Mouse (Mus musculus): ENCODE data around the gene Slc2a13.
A peak's percentile ranks its signal among the peaks of the same experiment; 100 is the strongest.

Slc2a13 gene

DNA sequence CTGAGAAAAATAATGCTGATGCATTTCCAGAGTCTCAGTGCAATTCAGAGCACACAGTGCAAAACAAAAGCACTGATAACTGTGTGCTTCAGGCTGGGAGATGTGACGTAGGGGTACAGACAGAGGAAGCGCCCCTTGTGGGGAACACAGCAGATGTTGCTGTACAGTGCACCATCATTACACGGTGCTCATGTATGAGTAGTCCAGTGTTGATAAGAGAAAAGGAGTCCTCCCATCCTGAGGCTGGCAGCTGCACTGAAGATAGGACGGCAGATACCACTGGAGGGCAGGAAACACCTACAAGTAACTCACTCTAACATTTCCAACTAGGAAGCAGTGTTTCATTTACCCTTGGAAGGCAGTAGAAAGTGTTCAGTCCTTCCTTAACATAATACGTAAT lies 312.5 kb downstream of the Slc2a13 start:
- DNase-seq = no peak

DNA sequence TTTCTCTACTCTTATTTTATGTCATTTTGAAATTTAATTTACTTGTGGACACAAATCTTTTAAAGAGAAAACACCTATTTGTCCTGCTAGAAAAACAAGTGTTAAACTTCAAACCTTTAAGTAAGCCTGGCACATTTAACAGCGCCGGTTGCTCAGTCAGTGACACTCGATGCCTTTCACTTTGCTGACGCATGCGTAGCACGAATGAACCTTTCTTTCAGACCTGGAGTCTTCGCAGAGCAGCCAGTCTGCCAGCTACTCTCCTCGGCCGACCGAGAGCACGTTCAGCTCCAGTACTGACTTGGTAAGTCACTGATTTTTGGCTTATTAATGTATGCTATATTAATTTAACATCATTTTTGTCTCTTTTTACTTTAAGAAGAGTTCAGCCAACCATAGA lies 315.9 kb downstream of the Slc2a13 start:
- DNase-seq = peak; percentile 10

DNA sequence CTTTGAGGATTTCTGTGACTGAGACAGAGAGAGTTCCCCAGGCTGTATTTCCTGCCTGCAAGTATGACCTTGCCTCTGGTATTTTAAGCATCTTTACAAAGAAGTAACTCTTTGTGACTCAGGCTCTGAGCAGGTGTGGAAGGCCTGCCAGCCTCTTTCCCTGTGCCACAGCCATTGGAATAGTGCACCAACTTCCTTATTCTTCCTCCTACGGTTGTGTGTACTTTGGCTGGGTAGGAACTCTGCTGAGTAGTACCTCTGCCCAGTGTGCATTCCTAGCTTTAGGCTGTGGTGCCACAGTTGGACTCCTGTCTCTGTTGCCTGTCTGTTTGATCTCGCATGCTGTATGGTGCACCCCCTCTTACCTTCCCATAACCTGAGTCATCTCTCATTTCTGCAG lies 317.8 kb downstream of the Slc2a13 start:
- DNase-seq = no peak

DNA sequence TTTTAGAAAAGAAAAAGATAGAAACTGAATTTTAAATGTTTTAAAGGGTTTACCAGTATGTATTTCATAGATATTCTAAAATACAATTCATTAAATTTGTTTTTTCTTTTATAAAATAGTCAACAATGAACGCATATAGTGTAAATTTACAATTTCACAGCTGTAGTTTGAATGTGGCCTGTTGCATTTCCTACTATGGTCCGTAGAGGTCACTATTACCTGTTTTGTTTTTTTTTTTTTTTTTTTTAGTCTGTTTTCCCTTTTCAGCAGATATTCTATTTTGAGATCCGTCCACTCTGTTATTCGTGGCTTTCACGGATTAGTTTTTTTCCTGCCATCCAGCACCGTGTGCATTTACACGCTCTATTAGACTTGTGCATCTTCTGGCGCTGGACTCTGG lies 320.1 kb downstream of the Slc2a13 start:
- peak; percentile 7 for DNase-seq

DNA sequence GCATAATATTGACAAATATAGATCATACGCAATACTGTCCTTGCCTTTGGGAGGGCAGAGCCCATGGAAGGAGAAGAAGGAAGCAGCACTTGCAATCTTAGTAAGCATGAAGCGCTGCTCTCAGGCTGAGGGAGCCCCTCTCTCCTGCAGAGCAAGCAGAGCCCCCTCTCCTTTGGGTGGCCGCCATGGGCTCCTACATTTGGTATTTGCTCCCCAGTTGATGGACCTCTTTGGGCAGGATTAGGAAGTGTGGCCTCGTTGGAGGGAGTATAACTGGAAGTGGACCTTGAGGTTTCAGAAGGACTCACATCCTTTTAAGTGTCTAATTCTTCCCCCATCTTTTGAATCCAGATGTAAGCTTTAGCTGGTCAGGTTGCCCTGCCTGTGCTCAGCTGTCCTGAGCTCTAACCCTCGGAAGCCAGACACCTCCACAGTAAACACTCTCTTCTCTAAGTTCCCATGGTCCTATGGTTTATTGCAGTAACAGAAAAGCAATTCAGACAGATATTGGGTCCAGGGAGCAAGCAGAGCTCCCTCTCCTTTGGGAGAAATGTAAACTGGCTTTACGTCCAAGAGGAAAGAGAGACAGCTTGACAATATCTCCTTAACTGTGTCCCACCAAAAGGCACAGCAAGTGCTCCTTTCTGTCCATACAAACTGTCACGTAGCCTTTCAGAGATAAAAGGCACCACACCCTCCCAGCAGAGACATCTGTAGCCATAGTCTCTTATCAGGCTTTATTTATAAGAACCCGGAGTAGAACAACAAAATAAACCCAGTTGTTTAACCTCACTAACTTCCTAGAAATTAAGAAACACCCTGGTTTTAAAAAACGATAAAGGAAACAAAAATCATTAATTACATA lies 321.3 kb downstream of the Slc2a13 start:
- DNase-seq = no peak

DNA sequence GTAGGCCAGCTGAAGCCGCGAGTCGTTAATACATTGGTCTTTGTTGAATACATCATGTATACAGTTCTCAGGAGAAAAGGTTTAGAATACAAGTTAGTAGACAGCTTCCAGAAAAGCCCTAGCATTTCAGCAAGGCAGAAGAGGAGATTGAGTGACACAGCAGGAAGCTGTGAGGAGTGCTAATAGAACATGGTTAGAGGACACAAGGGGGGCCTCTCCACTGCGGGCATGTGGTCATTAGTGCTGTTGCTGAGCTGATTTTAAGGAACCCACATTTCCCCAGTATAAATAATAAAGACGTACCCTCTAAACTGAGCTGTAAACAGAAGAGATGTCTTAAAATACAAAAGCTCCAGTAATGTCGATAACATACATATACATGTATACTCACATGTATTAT lies 322.2 kb downstream of the Slc2a13 start:
- DNase-seq = no peak

DNA sequence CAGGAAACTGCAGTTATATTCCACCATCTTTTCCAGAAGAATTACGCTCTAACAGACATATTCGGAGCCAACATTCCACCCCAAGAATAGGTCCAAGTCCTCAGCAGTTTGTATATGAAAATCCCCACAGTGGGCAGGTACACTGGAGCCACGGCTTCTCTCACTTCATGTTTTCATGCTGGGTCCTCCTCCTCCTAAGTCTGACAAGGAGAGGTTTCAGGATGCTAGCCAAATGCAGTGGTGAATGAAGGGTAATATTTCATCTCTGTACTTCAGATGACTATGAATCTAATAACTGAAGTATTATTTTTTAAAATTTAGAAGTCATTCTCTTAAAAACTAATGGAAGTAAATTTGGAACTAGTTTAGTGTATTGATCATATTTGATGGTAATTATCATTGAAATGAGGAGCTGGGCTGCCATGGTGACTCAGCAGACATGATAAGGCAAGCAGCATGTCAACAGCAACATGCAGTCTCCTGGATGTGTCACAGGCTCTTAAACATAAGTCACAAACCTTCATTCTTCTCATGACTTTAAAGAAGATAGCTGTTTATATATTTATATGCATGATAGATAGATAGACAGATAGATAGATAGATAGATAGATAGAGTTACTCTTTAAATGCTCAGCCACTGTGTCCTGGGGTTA lies 332.3 kb downstream of the Slc2a13 start:
- DNase-seq = no peak

DNA sequence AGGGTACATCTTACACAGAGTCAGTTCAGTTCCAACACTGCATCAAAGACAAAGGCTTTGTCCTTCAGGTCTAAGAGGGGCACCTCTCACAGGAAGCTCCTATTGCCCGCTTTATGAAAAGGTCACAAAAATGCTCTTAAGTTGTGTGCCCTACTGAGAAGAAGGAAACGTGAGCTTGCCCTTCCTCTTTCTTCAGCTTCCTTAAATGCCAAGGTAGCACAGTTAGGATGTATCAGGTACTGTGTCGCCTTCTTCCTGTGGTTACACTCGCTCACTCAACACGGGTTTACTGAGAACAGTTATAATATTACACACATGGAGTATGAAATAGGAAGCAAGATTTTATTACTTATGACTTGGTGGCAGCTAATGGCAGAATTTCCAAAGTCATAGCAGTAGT lies 335.8 kb downstream of the Slc2a13 start:
- no peak for DNase-seq
